Comparison of ENCODE assay signal across 8 mouse cellular contexts in genomic region chr2:103957649-103958546, GRCm38 (mm10). TPM values are rescaled to one million over a fixed set of nuclear protein-coding genes. Genes with fewer than 3 reads are reported as not detected.
A peak's percentile ranks its signal among the peaks of the same experiment; 100 is the strongest.
DNase-seq lines count a peak whose midpoint lies in the region; ATAC-seq and TF ChIP-seq lines count a peak whose summit lies in the region.

Lmo2 (plus strand) TSS chr2:103957986.

- DNase-seq in lung, postnatal 0 days (ENCODE audit: low spot score): no peak
- DNase-seq in lung, postnatal 25 days (ENCODE audit: low spot score): no peak
- DNase-seq in forebrain, embryonic 11.5 days (ENCODE audit: low spot score): no peak
- DNase-seq in liver, postnatal 0 days: peak; percentile 57
- no peak for DNase-seq in testis, postnatal 10 days (ENCODE audit: low spot score)
- DNase-seq in kidney, postnatal 4 days: no peak
- DNase-seq in gastrocnemius, postnatal 36 days: no peak

- no peaks in the 10 kb centered on the region for H3K9me3 ChIP-seq in lung, postnatal 0 days (ENCODE audit: low read length)
- no peaks in the 10 kb centered on the region for H3K9me3 ChIP-seq in forebrain, embryonic 11.5 days (ENCODE audit: control insufficient read depth, low read length)
- H3K9me3 ChIP-seq in hindbrain, embryonic 16.5 days (ENCODE audit: control insufficient read depth, low read length): no peaks in the 10 kb centered on the region
- H3K9me3 ChIP-seq in liver, postnatal 0 days (ENCODE audit: low read length): no peaks in the 10 kb centered on the region

- H3K4me2 ChIP-seq in lung, postnatal 0 days (replicated peaks; ENCODE audit: low read depth, low read length): no peak within 1 kb of the TSS
- no peak within 1 kb of the TSS for H3K4me2 ChIP-seq in forebrain, embryonic 11.5 days (ENCODE audit: low read depth, low read length, severe bottlenecking)
- no peak within 1 kb of the TSS for H3K4me2 ChIP-seq in hindbrain, embryonic 16.5 days (ENCODE audit: low read length)
- peak within 1 kb of the TSS; percentile 67 for H3K4me2 ChIP-seq in liver, postnatal 0 days (ENCODE audit: low read depth, low read length)

- 37% methylated on average over 10 of the region's 10 CpGs for WGBS in lung, postnatal 0 days
- 78% methylated on average over 10 of the region's 10 CpGs for WGBS in forebrain, embryonic 11.5 days
- 77% methylated on average over 10 of the region's 10 CpGs for WGBS in hindbrain, embryonic 16.5 days
- 30% methylated on average over 10 of the region's 10 CpGs for WGBS in liver, postnatal 0 days (ENCODE audit: insufficient replicate concordance)

- H3K36me3 ChIP-seq in lung, postnatal 0 days (ENCODE audit: insufficient read depth, low read length): no peaks in the 10 kb centered on the region
- no peaks in the 10 kb centered on the region for H3K36me3 ChIP-seq in forebrain, embryonic 11.5 days (ENCODE audit: control insufficient read depth, insufficient read depth, low read length)
- H3K36me3 ChIP-seq in hindbrain, embryonic 16.5 days (ENCODE audit: control insufficient read depth, insufficient read depth, low read length): no peaks in the 10 kb centered on the region
- H3K36me3 ChIP-seq in liver, postnatal 0 days (replicated peaks; ENCODE audit: insufficient read depth, low read length): peaks cover 4% of the 10 kb centered on the region; the same call in 1 of the 2 replicates

- no peaks in the 10 kb centered on the region for H3K4me1 ChIP-seq in lung, postnatal 0 days (ENCODE audit: insufficient read depth, low read depth, low read length)
- H3K4me1 ChIP-seq in forebrain, embryonic 11.5 days (replicated peaks; ENCODE audit: control insufficient read depth, insufficient read depth, low read length): no peaks in the 10 kb centered on the region
- H3K4me1 ChIP-seq in hindbrain, embryonic 16.5 days (ENCODE audit: control insufficient read depth, insufficient read depth, low read depth, low read length): no peaks in the 10 kb centered on the region
- H3K4me1 ChIP-seq in liver, postnatal 0 days (ENCODE audit: insufficient read depth): peaks cover 25% of the 10 kb centered on the region

- intact Hi-C loops in gastrocnemius, postnatal 36 days (cut with DNase I): no loop called here

- no peak for ATAC-seq in lung, postnatal 0 days
- ATAC-seq in forebrain, embryonic 11.5 days (replicated peaks; ENCODE audit: low FRiP score): no peak
- no peak for ATAC-seq in hindbrain, embryonic 16.5 days
- ATAC-seq in liver, postnatal 0 days: peak; percentile 28

- H3K4me3 ChIP-seq in lung, postnatal 0 days (ENCODE audit: low read depth, low read length): no peak within 1 kb of the TSS
- no peak within 1 kb of the TSS for H3K4me3 ChIP-seq in forebrain, embryonic 11.5 days (ENCODE audit: low read depth, low read length)
- H3K4me3 ChIP-seq in hindbrain, embryonic 16.5 days (ENCODE audit: low read length): no peak within 1 kb of the TSS
- H3K4me3 ChIP-seq in liver, postnatal 0 days (ENCODE audit: low read depth, low read length): peak within 1 kb of the TSS; percentile 53

- no peak for TF ChIP-seq CTCF in lung, postnatal 0 days (IDR thresholded peaks at IDR 0.05)
- TF ChIP-seq CTCF in liver, postnatal 0 days (IDR thresholded peaks at IDR 0.05; ENCODE audit: low read depth): no peak

- TF ChIP-seq EP300 in lung, postnatal 0 days (IDR thresholded peaks at IDR 0.05): no peak
- TF ChIP-seq EP300 in liver, postnatal 0 days (IDR thresholded peaks at IDR 0.05; ENCODE audit: low read depth): peak; percentile 96

- no peaks in the 10 kb centered on the region for H3K27me3 ChIP-seq in lung, postnatal 0 days (replicated peaks; ENCODE audit: insufficient read depth, low read length)
- H3K27me3 ChIP-seq in forebrain, embryonic 11.5 days (ENCODE audit: control insufficient read depth, insufficient read depth, low read length): no peaks in the 10 kb centered on the region
- H3K27me3 ChIP-seq in hindbrain, embryonic 16.5 days (replicated peaks; ENCODE audit: control insufficient read depth, insufficient read depth, low read length): no peaks in the 10 kb centered on the region
- no peaks in the 10 kb centered on the region for H3K27me3 ChIP-seq in liver, postnatal 0 days (ENCODE audit: insufficient read depth, low read length)

- no peak within 1 kb of the TSS for H3K27ac ChIP-seq in lung, postnatal 0 days (ENCODE audit: low read length)
- H3K27ac ChIP-seq in forebrain, embryonic 11.5 days (ENCODE audit: low read depth, low read length): no peak within 1 kb of the TSS
- H3K27ac ChIP-seq in hindbrain, embryonic 16.5 days (ENCODE audit: low read depth, low read length): no peak within 1 kb of the TSS
- peak within 1 kb of the TSS; percentile 94 for H3K27ac ChIP-seq in liver, postnatal 0 days (ENCODE audit: low read depth)

- H3K9ac ChIP-seq in lung, postnatal 0 days (replicated peaks; ENCODE audit: low read depth): no peak within 1 kb of the TSS
- no peak within 1 kb of the TSS for H3K9ac ChIP-seq in forebrain, embryonic 11.5 days (ENCODE audit: low read length)
- no peak within 1 kb of the TSS for H3K9ac ChIP-seq in hindbrain, embryonic 16.5 days (ENCODE audit: low read depth, low read length)
- peak within 1 kb of the TSS; percentile 75 for H3K9ac ChIP-seq in liver, postnatal 0 days (replicated peaks)

RNA-seq across cellular contexts. Expression of gene Lmo2, which starts in this region (rescaled TPM):
- 30.6 and 46.5 TPM in 2 replicates for polyA plus RNA-seq in lung, postnatal 0 days (2015; fragmentation: Nextera tagmentation; extraction: Ambion mirVana)
- 41.0 and 41.9 TPM in 2 replicates for polyA plus RNA-seq in forebrain, embryonic 11.5 days (2014; fragmentation: Nextera tagmentation; extraction: Ambion mirVana)
- polyA plus RNA-seq in hindbrain, embryonic 16.5 days (2015; fragmentation: Nextera tagmentation; extraction: Ambion mirVana): 30.9 TPM in 2 replicates
- 58.8 and 63.7 TPM in 2 replicates for polyA plus RNA-seq in liver, postnatal 0 days (2015; fragmentation: Nextera tagmentation; extraction: Ambion mirVana)
- total RNA-seq in gastrocnemius, postnatal 36 days (2021): 1 to 10 TPM; 5.3 to 5.4 TPM
